Mouse (Mus musculus) lung, postnatal 0 days (tissue): Measurements from ENCODE around the gene Serpinf1.

Source experiments
- CTCF ChIP-seq: IDR thresholded peaks from 2 replicates; pipeline ENCODE4 v1.5.1; 2016; ENCODE audit warnings: antibody characterized with exemption, mild to moderate bottlenecking
- EP300 ChIP-seq: IDR thresholded peaks from 2 replicates; pipeline ENCODE4 v1.6.1; 2016; ENCODE audit warnings: antibody characterized with exemption, mild to moderate bottlenecking, control low read depth

DNA sequence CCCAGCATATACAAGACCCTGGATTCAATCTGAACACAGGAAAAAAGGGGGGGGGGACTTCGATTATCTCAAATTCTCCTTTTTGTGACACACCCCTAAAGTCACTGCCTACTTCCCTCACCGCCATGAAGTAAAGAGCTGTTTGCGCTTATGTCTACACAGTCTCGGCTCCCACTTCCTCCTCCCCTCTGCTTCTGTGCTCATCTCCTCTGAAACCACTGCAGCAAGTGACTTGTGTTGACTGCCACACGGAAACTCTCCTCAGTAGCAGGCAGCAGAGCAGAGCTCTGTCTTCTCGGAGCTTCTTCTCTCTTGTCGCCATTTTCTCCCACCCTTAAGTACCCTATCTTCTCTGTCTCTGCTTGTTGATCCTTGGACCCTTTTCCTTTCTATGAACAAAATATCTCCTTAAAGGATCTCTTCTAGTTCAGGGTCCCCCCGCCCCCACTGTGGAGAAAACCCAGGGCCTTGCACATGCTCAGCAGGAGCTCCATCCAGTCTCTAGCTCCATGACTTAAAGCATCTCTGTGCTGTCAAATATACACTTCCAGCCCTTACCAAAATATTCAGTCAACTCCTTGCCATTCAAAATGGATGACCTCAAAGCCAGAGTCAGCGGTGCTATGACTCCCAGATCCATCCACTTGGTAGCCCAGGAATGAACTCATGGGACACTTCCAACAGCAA is 6.7 kb upstream of the Serpinf1 start:
- TF ChIP-seq CTCF (no peak), EP300 (no peak)
